Mouse (Mus musculus): Measurements from ENCODE around the gene Car15.

Gene Car15

DNA sequence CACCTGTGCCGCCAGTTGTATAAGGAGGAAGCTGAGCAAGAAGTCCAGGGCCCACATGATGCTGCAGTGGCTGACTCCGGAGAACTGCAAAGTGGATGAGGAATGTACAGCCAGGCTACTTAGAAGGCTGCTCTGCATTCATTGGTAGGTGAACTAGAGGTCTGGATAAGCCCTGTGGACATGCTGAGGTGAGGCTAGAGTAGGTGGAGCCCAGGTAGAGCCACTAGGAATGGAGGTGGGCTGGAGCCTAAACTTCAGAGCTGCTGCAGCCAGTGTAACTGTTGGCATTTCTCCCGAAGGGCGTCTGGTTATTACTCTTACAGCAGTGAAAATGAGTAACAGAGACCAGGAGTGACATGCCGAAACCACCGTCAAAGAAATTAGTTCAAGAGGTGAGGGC is at the start of gene Car15:
TSS of gene Car15 (minus strand) at position 314 of the 400 bp plus-strand sequence.
- no peak for DNase-seq

DNA sequence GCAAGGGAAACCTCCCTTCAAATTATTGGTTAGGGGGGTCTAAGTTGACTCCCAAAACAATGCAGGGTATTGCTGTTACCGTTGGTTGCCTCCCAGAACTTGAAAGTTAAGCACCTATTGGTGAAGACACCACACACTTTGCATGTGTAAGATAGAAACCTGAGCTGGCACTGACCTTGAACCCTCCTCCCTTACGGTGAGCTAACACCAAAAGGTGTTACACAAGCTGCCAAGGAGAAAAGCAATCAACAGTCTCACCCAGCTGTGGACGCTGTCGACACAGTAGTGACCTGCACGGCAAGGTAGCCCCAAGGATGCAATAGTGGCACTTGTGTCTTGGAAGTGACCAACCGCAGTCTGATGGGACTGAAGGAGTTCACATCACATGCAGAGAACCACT is 46.0 kb upstream of the Car15 start:
- DNase-seq, result no peak

DNA sequence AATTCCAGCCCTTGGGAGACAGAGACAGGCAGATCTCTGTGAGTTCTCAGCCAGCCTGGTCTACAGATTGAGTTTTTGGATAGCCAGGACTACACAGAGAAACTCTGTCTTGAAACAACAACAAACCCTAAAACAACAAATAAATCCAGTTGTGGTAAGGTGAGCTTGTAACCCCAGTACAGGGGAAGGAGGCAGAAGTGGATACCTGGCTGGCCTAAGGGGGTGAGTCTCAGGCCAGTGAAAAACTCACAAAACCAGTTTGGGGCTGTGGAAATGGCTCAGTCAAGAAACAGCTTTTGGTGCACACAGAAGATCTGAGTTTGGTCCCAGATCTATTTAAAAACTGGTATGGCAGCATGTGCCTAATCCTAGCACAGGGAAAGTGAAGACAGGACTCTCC is 44.0 kb upstream of the Car15 start:
- DNase-seq, result no peak

DNA sequence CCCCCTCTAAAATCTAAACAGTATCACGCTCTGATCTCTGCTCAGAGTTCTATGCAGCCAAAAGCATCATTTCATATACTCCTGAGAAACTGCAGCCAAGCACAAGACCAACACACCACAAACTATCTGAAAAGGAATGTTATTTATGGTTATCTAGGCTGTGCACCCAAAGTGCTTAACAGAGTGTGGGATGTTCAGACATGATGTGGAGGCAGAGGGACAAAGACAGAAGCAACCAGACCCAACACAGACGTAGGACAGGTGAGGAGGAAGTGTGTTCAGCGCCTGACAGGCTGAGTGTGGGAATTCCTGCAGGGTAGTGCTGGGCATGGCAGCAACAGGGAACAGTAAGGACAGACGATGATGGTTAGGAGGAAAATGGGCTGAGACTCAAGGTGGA is 41.4 kb upstream of the Car15 start:
- DNase-seq, result no peak

DNA sequence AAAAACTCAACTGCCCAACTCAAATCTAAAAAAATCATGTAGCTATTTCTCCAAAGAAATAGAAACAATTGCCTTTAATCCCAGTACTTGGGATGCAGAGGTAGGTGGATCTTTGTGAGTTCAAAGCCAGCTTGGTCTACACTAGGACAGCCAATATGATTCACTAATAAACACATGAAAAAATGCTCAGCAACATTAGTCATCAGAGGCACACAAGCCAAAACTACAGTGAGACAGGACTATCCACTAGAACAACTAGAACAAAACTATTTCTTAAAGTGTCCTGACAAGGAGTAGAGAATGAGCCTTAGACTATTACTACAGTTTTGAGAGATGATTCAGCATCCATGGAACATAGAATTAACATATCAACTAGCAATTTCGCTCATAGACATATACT is 37.9 kb upstream of the Car15 start:
- no peak for DNase-seq

DNA sequence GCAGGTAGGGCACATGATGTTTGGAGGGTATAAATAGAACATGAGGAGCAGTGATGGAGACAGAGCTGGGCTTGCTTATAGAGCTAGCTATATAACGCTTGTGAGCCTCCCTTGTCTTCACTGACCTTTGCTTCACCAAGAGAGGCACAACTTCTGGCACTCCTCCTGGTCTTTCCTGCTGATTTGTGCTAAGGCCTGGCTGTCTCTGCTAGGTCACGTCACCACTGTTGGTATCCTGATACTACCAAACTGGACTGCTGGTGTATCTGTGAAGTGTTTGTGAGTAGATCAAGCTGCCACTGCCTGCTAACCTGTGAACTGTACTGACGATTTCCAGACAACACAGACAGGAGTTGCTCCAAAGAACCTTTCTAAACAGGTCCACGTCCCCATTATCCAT is 37.0 kb upstream of the Car15 start:
- no peak for DNase-seq

DNA sequence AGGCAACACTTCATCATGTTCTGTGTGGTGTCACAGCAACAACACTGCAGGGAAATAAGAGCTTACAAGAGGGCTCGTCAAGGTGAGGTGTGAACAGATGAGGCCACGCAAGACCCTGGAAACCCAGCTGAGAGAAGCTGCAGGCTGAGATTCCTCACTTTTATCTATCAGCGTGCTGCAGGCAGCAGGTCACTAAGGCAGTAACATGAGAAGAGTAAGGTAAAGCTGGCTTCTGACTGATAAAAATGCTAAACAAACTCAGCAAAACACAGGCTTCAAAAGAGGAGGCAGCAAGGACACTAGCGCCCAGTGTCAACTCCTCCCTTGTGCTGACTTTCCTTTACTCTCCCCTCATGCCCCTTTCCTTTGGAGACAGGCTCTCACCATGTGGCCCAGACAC is 34.8 kb upstream of the Car15 start:
- no peak for DNase-seq

DNA sequence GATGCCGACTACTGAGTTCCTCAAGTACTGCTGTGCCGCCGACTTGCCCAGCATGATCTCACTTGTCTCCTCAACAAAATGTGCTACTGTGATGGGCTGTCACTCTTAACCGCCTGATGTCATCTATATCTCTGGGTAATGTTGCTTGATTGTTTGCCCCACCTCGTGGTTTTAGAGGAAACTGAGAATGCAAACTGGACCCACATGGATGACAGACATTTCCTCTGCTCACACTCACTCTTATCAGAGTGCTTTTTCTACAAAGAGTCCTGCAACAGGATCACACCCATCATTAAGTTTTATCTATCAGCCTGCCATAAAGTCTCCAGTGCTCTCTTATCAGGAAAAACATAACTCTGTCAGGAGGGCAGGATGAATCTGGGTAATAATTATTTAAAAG is 33.1 kb upstream of the Car15 start:
- no peak for DNase-seq

DNA sequence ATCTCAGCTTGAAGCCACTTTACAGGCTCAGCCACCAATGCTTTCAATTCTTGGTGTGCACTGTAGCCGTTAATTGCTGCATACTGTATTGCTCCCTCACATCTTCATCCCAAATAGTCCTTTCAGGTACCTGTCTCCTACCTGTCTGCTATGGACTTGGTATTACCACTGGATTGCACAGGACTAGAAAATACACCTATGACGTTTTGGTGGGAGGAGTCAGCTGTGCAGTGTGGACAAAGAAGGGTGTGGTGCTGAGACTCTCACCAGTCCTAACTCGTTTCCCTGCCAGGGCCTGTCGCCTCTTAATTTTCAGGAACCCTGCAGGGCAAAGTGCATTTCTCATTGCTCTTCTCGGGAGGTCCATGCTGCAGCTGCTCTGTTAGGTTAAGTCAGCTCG is 27.6 kb upstream of the Car15 start:
- no peak for DNase-seq

DNA sequence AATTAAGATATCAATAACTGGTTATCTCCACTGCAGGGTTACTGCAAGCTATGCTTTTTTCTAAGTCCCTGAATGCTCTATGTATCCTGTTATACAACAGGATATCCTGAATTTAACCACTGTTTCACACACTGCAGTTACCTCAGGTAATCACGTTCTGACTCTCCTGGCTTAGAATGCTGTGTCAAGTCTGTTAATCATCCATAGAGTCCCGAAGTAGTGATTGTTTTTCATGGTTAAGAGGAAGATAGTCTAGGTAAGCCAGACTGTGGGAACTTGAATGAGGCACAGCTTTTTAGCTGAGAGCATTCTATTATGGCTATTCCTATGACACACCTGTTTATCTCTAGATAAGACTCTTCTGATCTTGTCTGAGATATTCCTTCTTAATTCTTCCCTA is 27.1 kb upstream of the Car15 start:
- no peak for DNase-seq

DNA sequence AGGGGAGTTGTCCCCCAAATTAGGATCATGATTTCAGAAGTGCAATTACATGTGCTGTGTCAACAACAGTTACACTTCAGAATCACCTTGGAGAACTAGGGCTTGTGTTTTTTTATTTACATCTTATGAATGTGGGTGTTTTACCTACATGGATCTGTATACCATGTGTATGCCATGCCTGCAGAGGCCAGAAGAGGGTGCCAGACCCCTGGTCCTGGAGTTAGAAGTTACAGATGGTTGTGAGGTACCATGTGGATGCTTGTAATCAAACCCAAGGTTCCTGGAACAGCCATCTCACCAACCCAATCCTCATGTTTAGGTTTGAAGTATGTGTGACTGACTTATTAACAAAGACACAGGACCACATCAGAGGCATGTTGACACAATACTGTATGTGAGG is 20.4 kb upstream of the Car15 start:
- DNase-seq, result peak; percentile 57

DNA sequence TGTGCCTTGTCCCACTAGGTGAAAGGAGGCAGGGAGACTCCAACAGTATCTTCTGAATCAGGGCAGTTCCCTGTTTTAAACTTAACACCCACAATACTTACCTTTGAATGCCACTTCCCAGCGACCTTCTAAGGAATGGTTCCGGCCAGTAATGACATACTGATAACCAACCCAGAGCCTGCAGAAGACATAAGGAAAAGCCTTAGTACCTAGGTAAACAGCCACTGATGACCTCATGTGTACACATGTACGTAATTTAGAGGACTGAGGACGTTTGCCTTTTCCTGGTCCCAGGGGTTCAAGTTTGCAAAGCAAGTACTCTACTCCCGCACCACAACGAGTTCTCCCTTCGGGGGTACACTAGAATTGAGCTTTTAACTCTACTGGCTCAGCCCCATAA is 19.0 kb upstream of the Car15 start:
- DNase-seq, result no peak

DNA sequence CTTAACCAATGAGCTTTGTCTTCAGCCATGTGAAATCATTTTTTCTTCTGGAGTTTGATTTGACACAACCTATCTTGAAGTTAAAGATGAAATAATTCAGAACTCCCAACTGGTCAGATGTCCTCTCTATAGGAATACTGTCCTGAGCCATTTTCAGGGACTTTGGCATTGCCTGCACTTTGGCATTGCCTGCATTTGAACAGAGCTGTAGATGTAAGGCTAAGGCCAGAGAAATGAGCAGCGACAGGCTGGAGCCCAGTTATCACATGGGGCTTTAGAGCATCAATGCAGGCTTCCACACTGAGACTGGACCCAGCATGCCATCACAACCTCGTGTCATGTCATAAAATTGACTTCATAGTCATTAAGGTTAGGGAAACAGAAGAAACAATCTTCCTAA is 15.1 kb upstream of the Car15 start:
- DNase-seq, result no peak

DNA sequence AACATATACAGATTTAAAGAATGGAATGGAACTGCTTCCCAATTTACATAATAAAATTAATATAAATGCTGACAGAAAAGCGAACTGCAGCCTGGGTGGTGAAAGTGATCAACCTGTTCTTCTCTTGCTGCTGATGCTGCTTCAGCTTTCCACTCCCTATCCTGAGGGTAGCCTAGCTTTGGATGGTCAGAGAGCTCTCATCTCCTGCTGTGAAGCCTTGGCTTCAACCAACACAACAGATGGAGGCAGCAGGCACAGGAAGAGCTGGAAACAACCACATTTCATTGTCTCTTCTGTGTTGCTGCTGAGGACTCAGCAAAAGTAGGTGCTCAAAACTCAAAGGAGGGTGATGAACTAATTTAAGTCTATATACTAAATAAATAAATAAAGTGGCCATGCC is 13.7 kb upstream of the Car15 start:
- DNase-seq, result no peak

DNA sequence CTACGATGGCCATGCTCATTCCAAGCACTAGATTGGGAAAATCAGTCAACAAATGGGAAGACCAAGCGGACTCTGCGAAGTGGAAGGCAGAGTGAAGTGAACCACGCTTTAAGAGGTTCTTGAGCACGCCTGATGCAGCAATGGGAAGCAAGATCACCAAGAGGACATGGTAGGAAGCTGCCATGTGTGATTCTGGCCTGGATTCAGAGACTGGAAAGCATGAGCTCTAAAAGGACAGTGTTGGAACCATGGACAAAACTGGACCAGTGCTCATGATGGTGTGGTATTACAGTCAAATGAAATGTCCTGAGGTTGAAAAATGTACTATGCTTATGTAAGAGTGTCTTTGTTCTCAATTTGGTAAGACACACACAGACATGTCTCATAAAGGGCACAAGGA is 13.2 kb upstream of the Car15 start:
- DNase-seq, result no peak

DNA sequence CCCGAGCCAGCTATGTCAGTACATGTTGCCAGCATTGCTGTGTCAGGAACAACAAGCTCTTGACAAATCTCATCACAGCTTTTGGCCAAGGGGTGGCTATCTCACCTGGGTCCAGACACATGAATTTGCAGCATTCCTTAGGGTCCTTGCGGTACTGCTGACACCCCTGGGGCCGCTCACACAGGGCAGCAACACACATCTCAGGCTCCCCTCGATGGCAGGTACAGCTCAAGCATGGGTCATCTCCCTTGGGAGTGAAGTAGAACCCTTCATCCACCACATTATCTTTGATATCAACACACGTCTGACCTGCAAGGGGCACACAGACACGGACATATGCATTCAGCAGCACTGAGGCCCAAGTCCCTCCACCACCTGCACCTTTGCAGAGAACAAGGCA is 11.3 kb upstream of the Car15 start:
- no peak for DNase-seq

DNA sequence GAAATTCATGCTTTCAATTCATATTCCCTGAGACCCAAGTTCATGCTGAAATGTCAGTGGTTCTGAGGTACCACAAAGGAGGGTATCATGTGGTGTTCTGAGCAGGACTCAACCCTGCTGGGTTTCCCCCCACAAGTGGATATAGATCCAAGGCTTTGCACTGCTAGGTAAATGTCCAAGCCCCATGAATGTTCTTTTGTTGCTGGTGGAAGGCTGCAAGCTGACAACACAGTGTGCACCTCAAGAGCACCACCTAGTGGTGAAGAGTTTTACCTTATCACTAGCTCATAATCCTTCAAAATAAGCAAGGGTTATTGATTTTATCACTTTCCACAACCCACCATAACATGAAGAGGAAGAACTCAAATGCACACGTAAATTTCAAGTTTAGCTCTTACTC is 10.8 kb upstream of the Car15 start:
- peak; percentile 35 for DNase-seq

DNA sequence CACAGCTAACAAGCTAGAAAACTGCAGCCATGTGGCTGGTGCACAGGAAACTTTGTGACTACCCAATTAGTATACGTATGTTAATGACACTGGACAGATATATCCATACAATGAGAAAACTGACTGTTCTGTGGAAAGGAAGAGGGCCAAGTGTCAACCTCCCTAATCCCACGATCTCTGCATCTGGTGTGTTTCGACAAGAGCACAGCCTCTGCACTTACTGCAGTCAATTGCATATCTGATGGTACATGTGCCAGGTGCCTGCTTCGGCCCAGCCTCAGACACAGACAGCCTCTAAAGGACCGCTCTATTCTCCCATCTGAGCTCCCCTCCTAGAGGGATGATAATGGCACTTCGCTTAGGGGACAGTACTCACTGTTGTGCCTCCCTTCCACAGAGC is 10.3 kb upstream of the Car15 start:
- DNase-seq, result no peak

DNA sequence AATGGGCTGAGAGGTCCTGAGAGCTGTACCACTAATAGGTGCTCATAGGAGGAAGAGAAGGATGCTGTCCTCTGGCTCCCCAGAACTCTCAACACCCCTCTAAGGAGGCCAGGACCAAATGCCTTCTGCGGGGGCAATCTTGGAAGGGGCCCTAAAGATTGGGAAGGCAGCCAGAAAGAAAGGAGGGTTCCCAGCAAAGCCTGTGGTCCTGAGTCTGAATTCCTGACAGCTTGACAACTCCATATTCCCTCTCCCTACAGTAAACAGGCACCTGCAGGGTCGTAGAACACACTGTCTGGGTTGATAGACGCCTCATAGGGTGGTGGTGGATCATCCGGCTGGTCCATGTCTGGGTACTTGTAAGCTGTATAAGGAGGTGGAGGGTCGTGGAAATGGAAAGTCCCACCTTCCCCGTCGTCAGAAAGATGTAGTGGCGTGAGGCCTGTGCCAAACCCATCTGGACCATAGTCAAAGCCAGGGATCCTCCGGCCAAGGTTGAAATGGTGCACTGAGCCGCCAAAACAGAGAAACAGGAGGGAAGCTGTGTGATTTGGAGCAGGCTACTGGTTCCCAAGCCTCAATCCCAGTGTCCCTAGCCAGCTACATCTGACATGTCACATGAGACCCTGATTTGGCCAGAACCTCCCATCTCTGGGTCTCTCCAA is 5.7 kb upstream of the Car15 start:
- no peak for DNase-seq

DNA sequence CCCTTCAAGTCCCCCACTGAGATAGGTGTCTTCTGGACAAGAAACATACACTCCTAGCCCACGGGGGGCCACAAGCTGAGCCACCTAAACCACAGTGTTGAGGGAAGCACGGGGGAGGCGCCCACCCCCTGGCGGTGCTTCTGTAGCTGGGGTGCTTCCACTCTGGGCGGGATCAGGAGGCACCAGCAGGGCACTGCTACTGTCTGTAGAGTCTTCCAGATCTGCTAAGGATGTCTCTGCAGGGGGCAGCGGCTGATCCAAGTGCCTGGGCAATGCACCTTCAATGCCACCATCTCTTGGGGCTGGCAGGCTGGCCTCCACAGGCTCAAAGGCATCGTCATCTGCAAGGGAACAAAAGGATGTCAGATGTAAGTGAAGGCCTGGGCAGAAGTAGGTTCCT is 4.3 kb upstream of the Car15 start:
- no peak for DNase-seq

DNA sequence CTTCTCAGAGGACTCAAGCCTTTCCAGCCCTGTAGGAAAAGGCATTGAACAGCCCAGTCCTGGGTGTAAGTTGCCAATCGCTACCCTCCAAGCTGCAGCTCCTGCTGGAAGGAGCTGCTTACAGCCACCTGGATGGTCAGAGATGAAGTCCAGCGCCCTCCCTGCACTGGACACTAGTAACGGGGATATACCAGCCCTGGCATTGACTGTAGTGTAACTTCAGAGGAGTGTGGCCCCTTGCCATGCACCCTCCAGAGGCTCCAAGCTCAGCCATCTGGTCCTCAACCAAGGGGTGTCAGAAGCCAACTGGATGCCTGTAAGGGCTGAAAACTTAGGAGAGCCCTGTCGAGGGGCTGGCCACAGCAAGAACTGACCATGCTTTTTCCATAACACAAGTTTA is 1.8 kb upstream of the Car15 start:
- DNase-seq, result no peak

DNA sequence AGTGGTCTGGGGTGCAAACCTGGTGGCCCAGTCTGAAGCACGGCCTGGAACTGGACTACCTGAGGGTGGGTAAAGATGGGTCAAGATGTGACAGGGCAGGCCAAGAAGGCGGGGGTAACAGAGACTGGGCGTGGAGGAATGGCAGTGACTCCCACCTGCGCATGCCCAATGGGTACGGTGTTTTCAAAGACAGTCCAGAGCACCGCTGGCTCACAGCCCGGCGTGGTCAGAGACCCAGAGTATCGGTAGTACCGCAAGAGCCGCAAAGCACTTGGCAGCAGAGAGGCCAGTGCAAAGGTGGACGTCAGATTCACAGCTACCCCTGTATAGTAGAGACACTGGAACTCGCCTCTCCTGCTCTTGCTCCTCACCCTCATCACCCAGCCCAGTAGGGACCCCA is 2.7 kb downstream of the Car15 start:
- DNase-seq, result no peak

DNA sequence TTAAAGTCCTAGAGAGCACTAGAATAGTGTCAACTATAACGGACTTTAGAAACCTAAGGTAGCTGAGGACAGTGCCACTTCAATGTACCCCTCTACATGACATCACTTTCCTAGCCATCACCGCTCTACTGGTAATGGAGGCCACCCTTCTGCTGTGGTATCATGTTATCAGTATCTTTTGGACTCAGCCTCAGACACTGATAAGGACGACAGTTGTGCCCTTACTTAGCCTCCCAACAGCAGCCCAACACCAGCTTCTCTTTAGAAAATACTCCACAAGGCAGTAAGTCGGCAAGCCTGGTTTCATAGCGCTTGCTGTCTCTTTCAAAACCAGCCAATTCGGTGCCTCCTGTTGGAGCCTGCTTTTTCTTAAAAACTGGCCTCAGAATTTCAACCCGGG is 3.6 kb downstream of the Car15 start:
- DNase-seq, result no peak

DNA sequence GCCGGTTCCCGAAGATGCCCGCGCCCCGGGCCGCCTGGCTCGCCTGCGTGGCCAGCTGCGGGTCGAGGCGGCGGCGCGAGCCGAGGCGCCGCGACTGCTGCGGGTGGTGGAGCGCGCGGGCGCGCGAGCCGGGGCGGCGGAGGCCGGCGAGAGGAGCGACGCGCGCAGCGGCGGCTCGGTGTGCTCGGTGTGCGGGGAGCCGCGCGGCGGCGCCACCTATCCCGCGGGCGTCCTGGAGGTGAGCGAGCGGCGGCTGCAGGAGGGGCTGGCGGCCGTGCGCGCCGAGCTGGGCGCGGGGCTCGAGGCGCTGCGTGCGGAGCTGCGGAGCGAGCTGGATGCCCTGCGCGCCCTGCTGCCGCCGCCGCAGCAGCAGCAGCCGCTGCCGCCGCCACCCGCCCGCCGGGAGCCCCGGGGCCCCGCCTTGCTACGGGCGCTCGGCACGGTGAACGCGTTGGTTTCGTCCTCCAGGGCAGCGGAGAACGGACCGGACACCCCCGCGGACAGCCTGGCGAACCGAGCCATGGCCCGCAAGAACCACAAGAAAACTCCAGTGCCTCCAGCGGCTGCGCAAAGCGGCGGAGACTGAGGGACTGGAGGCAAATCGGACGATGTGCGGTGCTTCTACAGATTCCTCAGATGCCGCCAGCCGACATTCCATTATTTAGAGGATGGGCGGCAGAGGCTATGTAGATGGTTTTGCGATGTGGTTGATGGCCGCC is 4.3 kb downstream of the Car15 start:
- DNase-seq, result peak; percentile 55

DNA sequence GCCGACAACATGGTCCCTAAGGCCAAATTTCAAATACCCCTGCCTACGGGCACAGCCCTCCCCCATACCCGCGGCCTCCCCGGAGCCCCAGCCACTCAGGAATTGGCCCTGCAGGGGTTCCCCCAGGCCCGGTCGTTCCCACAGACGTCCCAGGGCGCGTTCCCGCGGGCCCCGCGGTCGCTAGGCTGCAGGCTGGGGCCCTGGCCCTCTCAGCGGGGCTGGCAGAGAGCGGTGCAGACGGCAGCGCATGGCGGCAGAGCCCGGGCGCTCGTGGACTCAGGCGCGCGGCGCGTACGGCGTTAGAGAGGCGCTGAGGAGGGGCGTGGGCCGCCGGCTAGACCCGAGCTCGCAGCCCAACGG is 4.9 kb downstream of the Car15 start:
- DNase-seq, result no peak

Measured in thymus, postnatal 4 days (tissue).